Mouse (Mus musculus) R1 (cell line): Measurements from ENCODE around the gene Gm4884.
"Not testable (repeated sequence)": the region's sequence is repeated elsewhere in the genome, so short reads cannot be mapped to it uniquely, and the experiment has no call there.

Source experiments
- DNase-seq: peaks from one replicate; pipeline ENCODE4 v3.0.0-alpha.2; 2018; ENCODE audit warnings: low read depth, low spot score

Gm4884 gene

GRCm38 (mm10) chr7:41032419-41032818 lies at the start of gene Gm4884:
Gm4884 (plus strand) TSS chr7:41032719.
- DNase-seq, result not testable (repeated sequence)

DNA sequence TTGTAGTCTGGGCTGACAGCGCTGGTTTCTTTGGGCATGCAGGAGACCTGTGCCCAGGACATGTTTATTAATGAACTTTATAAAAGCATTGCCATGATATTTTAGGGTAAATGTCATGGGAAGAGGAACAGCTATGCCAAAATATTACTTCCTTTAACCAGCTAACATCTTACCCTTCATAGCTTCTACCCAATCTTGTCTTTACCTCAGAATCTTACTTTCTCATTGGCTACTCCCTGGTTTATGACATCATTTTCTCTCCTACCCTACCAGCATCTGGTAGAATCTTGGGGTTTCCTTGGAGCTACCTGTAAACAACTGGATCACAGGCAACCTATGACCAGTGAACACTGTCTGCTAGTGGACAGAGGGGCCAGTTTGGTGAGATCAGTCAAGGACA lies 45.3 kb upstream of the Gm4884 start, which contains the start of gene 4930433I11Rik:
4930433I11Rik (plus strand) TSS at position 301 of the 400 bp plus-strand sequence.
- DNase-seq, result no peak

GRCm38 (mm10) chr7:41044058-41044457 lies 11.5 kb downstream of the Gm4884 start:
- DNase-seq, result not testable (repeated sequence)
